Mouse (Mus musculus): ENCODE measurements around the gene Vps18.

The Vps18 gene

GRCm38 (mm10) chr2:119292852-119293251, 4.3 kb downstream of the Vps18 start:
- DNase-seq: peak; percentile 88

- no peak for DNase-seq
Measured at GRCm38 (mm10) chr2:119293311-119293710, 4.8 kb downstream of the Vps18 start.

GRCm38 (mm10) chr2:119293776-119294390, 5.3 kb downstream of the Vps18 start:
- DNase-seq: peak; percentile 74

GRCm38 (mm10) chr2:119294411-119294810, 5.9 kb downstream of the Vps18 start:
- no peak for DNase-seq

GRCm38 (mm10) chr2:119296756-119297155, 8.2 kb downstream of the Vps18 start:
- peak; percentile 27 for DNase-seq

- DNase-seq: peak; percentile 34
Measured at GRCm38 (mm10) chr2:119297506-119297905, 9.0 kb downstream of the Vps18 start.

- DNase-seq: peak; percentile 64
Measured at GRCm38 (mm10) chr2:119298330-119298729, 9.8 kb downstream of the Vps18 start.

- no peak for DNase-seq
Measured at GRCm38 (mm10) chr2:119298839-119299238, 10.3 kb downstream of the Vps18 start.

GRCm38 (mm10) chr2:119299981-119300818, 11.7 kb downstream of the Vps18 start:
- peak; percentile 73 for DNase-seq

GRCm38 (mm10) chr2:119300819-119301493, 12.4 kb downstream of the Vps18 start:
- DNase-seq: peak; percentile 37

GRCm38 (mm10) chr2:119302876-119303275, 14.3 kb downstream of the Vps18 start:
- no peak for DNase-seq

- DNase-seq: no peak
Measured at GRCm38 (mm10) chr2:119304391-119304790, 15.9 kb downstream of the Vps18 start.

- no peak for DNase-seq
Measured at GRCm38 (mm10) chr2:119304798-119305208, 16.3 kb downstream of the Vps18 start.

- no peak for DNase-seq
Measured at GRCm38 (mm10) chr2:119311544-119311943, 23.0 kb downstream of the Vps18 start.

- no peak for DNase-seq
Measured at GRCm38 (mm10) chr2:119312380-119312958, 23.9 kb downstream of the Vps18 start.

- no peak for DNase-seq
Measured at GRCm38 (mm10) chr2:119313780-119314479, 25.4 kb downstream of the Vps18 start.

- DNase-seq: no peak
Measured at GRCm38 (mm10) chr2:119314742-119315310, 26.3 kb downstream of the Vps18 start.

GRCm38 (mm10) chr2:119318043-119318710, 29.6 kb downstream of the Vps18 start:
- no peak for DNase-seq

- DNase-seq: no peak
Measured at GRCm38 (mm10) chr2:119320571-119320970, 32.0 kb downstream of the Vps18 start.

- DNase-seq: no peak
Measured at GRCm38 (mm10) chr2:119321771-119322586, 33.4 kb downstream of the Vps18 start.
